Mouse (Mus musculus) stomach, postnatal 0 days (tissue): ENCODE results near the gene Shisa8.

Experiments
- CTCF ChIP-seq: IDR thresholded peaks from 2 replicates; pipeline ENCODE4 v1.5.1; 2016; ENCODE audit warnings: antibody characterized with exemption, low read depth, mild to moderate bottlenecking, moderate library complexity
- EP300 ChIP-seq: optimal IDR thresholded peaks from 2 replicates; pipeline ENCODE3; 2016; ENCODE audit warnings: antibody characterized with exemption

- no peak for TF ChIP-seq CTCF
- no peak for TF ChIP-seq EP300
Measured at GRCm38 (mm10) chr15:82223657-82224601, 11.3 kb upstream of the Shisa8 start, which contains the start of gene Tnfrsf13c.
